Mouse (Mus musculus): ENCODE results near the gene Lce3d. TPM values are rescaled to one million over a fixed set of nuclear protein-coding genes. Genes with fewer than 3 reads are reported as not detected.

The Lce3d gene
- polyA plus RNA-seq, 1 experiment from 2014 or later, result not detected

Other genes starting within 250 kb of the Lce3d start
- not detected in 2 replicates for gene Lce1e, start 248.3 kb upstream of the Lce3d start, polyA plus RNA-seq (2015; fragmentation: Nextera tagmentation; extraction: Ambion mirVana)
- not detected in 2 replicates for gene Lce1f, start 237.0 kb upstream of the Lce3d start, polyA plus RNA-seq (2015; fragmentation: Nextera tagmentation; extraction: Ambion mirVana)
- not detected in 2 replicates for gene Gm38119, start 218.3 kb upstream of the Lce3d start, polyA plus RNA-seq (2015; fragmentation: Nextera tagmentation; extraction: Ambion mirVana)
- not detected in 2 replicates for gene Lce1g, start 205.1 kb upstream of the Lce3d start, polyA plus RNA-seq (2015; fragmentation: Nextera tagmentation; extraction: Ambion mirVana)
- not detected in 2 replicates for gene Lce1h, start 192.3 kb upstream of the Lce3d start, polyA plus RNA-seq (2015; fragmentation: Nextera tagmentation; extraction: Ambion mirVana)
- not detected in 2 replicates for gene Lce1i, start 178.5 kb upstream of the Lce3d start, polyA plus RNA-seq (2015; fragmentation: Nextera tagmentation; extraction: Ambion mirVana)
- gene Lce1j, start 166.9 kb upstream of the Lce3d start, polyA plus RNA-seq (2015; fragmentation: Nextera tagmentation; extraction: Ambion mirVana), result not detected in 2 replicates
- not detected in 2 replicates for gene Lce1k, start 149.5 kb upstream of the Lce3d start, polyA plus RNA-seq (2015; fragmentation: Nextera tagmentation; extraction: Ambion mirVana)
- not detected in 2 replicates for gene Kprp, start 130.1 kb upstream of the Lce3d start, polyA plus RNA-seq (2015; fragmentation: Nextera tagmentation; extraction: Ambion mirVana)
- not detected in 2 replicates for gene Lce1l, start 106.1 kb upstream of the Lce3d start, polyA plus RNA-seq (2015; fragmentation: Nextera tagmentation; extraction: Ambion mirVana)
- gene 2310050C09Rik, start 87.2 kb upstream of the Lce3d start, polyA plus RNA-seq (2015; fragmentation: Nextera tagmentation; extraction: Ambion mirVana), result not detected in 2 replicates
- not detected in 2 replicates for gene Lce3a, start 31.2 kb upstream of the Lce3d start, polyA plus RNA-seq (2015; fragmentation: Nextera tagmentation; extraction: Ambion mirVana)
- not detected in 2 replicates for gene Lce3b, start 24.4 kb upstream of the Lce3d start, polyA plus RNA-seq (2015; fragmentation: Nextera tagmentation; extraction: Ambion mirVana)
- gene Lce3c, start 12.9 kb upstream of the Lce3d start, polyA plus RNA-seq (2015; fragmentation: Nextera tagmentation; extraction: Ambion mirVana), result not detected in 2 replicates
- not detected in 2 replicates for gene Lce3e, start 9.7 kb downstream of the Lce3d start, polyA plus RNA-seq (2015; fragmentation: Nextera tagmentation; extraction: Ambion mirVana)
- not detected in 2 replicates for gene Lce3f, start 34.8 kb downstream of the Lce3d start, polyA plus RNA-seq (2015; fragmentation: Nextera tagmentation; extraction: Ambion mirVana)
- not detected in 2 replicates for gene Crct1, start 58.3 kb downstream of the Lce3d start, polyA plus RNA-seq (2015; fragmentation: Nextera tagmentation; extraction: Ambion mirVana)
- gene Lce1m, start 61.7 kb downstream of the Lce3d start, polyA plus RNA-seq (2015; fragmentation: Nextera tagmentation; extraction: Ambion mirVana), result not detected in 2 replicates
- not detected in 2 replicates for gene Gm4858, start 111.4 kb downstream of the Lce3d start, polyA plus RNA-seq (2015; fragmentation: Nextera tagmentation; extraction: Ambion mirVana)
- gene Crnn, start 187.4 kb downstream of the Lce3d start, polyA plus RNA-seq (2015; fragmentation: Nextera tagmentation; extraction: Ambion mirVana), result not detected in 2 replicates
- gene Flg2, start 239.9 kb downstream of the Lce3d start, polyA plus RNA-seq (2015; fragmentation: Nextera tagmentation; extraction: Ambion mirVana), result not detected in 2 replicates

Data from forebrain, embryonic 13.5 days (tissue).